Mouse (Mus musculus) cerebellum, adult 2 months (tissue): ENCODE measurements around the gene Hunk.

Experiments
- CTCF ChIP-seq: fragments of 200-500 bp; IDR thresholded peaks from 2 replicates; pipeline ENCODE4 v1.5.1; 2011; ENCODE audit warnings: low read depth, mild to moderate bottlenecking, control low read depth, low read length, moderate library complexity, borderline replicate concordance; ENCODE audit not compliant: insufficient read depth
- POLR2A ChIP-seq: fragments of 200-500 bp; IDR thresholded peaks from 2 replicates; pipeline ENCODE4 v1.6.1; 2011; ENCODE audit warnings: low read length, control low read depth, borderline replicate concordance; ENCODE audit not compliant: insufficient read depth

DNA sequence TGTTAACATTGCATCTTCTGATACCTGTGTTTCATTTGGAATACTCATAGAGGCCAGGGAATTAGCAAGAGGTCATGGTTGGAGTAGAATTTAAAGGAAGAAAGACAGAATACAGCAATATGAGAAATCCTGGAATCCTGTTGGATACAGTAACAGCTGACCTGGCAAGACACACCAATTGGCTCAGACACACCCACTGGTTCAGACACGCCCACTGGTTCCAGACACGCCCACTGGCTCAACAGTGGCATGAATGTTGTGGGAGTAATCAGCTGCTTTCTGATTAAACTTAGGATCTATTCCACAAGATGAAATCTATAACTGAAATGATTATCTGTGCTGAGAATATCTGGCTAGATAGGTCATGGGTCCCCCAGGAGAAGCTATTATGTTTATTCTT lies 155.4 kb downstream of the Hunk start:
- no peak for TF ChIP-seq CTCF
- no peak for TF ChIP-seq POLR2A
